Mouse (Mus musculus): ENCODE results near the gene Ghrhr. TPM values are rescaled to one million over a fixed set of nuclear protein-coding genes. Genes with fewer than 3 reads are reported as not detected.

The Ghrhr gene
- not detected in 2 replicates for polyA plus RNA-seq (2016; fragmentation: Nextera tagmentation; extraction: Ambion mirVana)

- no peaks in the 10 kb centered on the region for H3K9me3 ChIP-seq (replicated peaks)
- H3K27me3 ChIP-seq, result no peaks in the 10 kb centered on the region
- ATAC-seq (ENCODE audit: low FRiP score), result no peak
- no peak within 1 kb of the TSS for H3K4me2 ChIP-seq (replicated peaks)
- no peak within 1 kb of the TSS for H3K4me3 ChIP-seq
- no peak within 1 kb of the TSS for H3K27ac ChIP-seq
- no peaks in the 10 kb centered on the region for H3K36me3 ChIP-seq
- WGBS, result 79% methylated on average over 6 of the region's 6 CpGs
- H3K4me1 ChIP-seq, result no peaks in the 10 kb centered on the region
- no peak within 1 kb of the TSS for H3K9ac ChIP-seq
Observed at GRCm38 (mm10) chr6:55376076-55376475, at the start of gene Ghrhr. Gene Ghrhr, plus strand, starts transcription at chr6:55376295.

DNA sequence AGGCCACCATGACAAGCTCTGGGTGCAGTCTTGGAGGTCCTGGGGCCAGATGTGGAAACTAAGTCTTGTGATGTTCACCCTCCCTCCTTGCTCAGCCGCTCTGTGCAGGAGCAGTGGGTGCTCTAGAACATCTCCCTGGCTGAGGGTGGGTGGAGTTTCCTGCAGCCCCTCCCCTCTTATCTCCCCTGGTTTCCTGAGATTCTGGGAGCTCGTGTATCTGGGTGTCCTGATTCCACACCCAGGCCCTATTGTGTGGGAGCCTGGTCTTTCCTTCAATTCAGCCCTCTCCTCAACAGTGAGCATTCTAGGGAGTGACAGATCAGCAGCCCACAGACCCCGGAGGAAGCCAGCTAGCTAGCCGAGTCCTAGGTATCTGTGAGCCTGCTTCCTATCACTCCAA, 49.8 kb upstream of the Ghrhr start:
- H3K27me3 ChIP-seq, result no peaks in the 10 kb centered on the region
- ATAC-seq (ENCODE audit: low FRiP score), result no peak
- H3K36me3 ChIP-seq, result no peaks in the 10 kb centered on the region
- no peak overlapping the region for H3K4me3 ChIP-seq
- WGBS, result 75% methylated on average over 4 of the region's 4 CpGs
- H3K27ac ChIP-seq, result no peak overlapping the region
- H3K4me2 ChIP-seq (replicated peaks), result no peak overlapping the region
- no peak overlapping the region for H3K9ac ChIP-seq
- no peaks in the 10 kb centered on the region for H3K4me1 ChIP-seq
- no peaks in the 10 kb centered on the region for H3K9me3 ChIP-seq (replicated peaks)

DNA sequence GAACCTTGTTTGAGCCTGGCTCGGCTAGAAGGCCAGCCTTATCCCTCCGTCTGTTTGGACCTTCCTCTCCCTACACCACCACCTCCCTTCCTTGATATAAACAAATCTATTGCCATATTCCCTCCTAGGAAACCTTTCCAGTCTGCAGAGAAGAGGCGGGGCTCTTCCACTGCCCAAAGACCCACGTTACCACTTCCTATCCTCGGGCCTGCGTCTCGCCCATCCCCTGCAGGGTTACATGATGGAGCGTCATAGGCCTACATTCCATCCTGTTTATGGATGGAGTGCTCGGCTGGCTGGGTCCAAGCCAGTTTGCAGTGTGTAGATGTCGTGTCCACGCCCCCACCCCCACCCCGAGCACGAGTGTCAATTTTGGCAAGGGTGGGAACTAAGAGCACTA, 48.8 kb upstream of the Ghrhr start:
- H3K4me2 ChIP-seq (replicated peaks), result no peak overlapping the region
- H3K36me3 ChIP-seq, result no peaks in the 10 kb centered on the region
- H3K9me3 ChIP-seq (replicated peaks), result no peaks in the 10 kb centered on the region
- H3K27ac ChIP-seq, result no peak overlapping the region
- ATAC-seq (ENCODE audit: low FRiP score), result no peak
- H3K9ac ChIP-seq, result no peak overlapping the region
- 87% methylated on average over 13 of the region's 13 CpGs for WGBS
- no peaks in the 10 kb centered on the region; the same call in 1 of the 2 replicates for H3K4me1 ChIP-seq
- H3K27me3 ChIP-seq, result no peaks in the 10 kb centered on the region
- H3K4me3 ChIP-seq, result no peak overlapping the region

DNA sequence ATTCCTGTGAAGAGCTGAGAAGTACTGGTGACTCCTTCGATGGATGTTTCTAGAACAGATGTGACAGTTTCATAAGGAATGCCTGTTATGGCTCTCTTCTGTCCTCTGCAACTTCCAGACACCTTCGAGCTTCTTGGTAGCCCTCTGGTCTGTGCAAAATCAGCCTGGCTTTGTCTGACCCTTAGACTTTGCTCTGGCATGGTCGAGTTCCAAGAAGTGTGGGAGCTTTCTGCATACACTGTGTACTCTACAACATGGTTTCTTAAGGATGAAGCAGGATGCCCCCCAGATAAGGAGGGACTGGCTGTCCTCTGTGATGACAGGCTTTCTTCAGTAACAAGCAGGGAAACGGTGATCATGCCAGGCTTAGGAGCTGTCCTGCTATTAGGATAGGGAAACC, 47.9 kb upstream of the Ghrhr start:
- no peak overlapping the region for H3K4me3 ChIP-seq
- no peaks in the 10 kb centered on the region for H3K9me3 ChIP-seq (replicated peaks)
- 81% methylated on average over 4 of the region's 4 CpGs for WGBS
- H3K27me3 ChIP-seq, result no peaks in the 10 kb centered on the region
- no peaks in the 10 kb centered on the region for H3K36me3 ChIP-seq
- no peak overlapping the region for H3K27ac ChIP-seq
- ATAC-seq (ENCODE audit: low FRiP score), result no peak
- H3K4me2 ChIP-seq (replicated peaks), result no peak overlapping the region
- H3K9ac ChIP-seq, result no peak overlapping the region
- peaks cover 8% of the 10 kb centered on the region; the same call in 1 of the 2 replicates for H3K4me1 ChIP-seq

GRCm38 (mm10) chr6:55331315-55331714, 44.8 kb upstream of the Ghrhr start:
- H3K4me2 ChIP-seq (replicated peaks), result no peak overlapping the region
- 58% methylated on average over 6 of the region's 6 CpGs for WGBS
- H3K4me3 ChIP-seq, result no peak overlapping the region
- H3K9me3 ChIP-seq (replicated peaks), result no peaks in the 10 kb centered on the region
- no peak for ATAC-seq (ENCODE audit: low FRiP score)
- no peaks in the 10 kb centered on the region for H3K27me3 ChIP-seq
- no peaks in the 10 kb centered on the region for H3K36me3 ChIP-seq
- peaks cover 16% of the 10 kb centered on the region for H3K4me1 ChIP-seq
- no peak overlapping the region for H3K9ac ChIP-seq
- no peak overlapping the region for H3K27ac ChIP-seq

DNA sequence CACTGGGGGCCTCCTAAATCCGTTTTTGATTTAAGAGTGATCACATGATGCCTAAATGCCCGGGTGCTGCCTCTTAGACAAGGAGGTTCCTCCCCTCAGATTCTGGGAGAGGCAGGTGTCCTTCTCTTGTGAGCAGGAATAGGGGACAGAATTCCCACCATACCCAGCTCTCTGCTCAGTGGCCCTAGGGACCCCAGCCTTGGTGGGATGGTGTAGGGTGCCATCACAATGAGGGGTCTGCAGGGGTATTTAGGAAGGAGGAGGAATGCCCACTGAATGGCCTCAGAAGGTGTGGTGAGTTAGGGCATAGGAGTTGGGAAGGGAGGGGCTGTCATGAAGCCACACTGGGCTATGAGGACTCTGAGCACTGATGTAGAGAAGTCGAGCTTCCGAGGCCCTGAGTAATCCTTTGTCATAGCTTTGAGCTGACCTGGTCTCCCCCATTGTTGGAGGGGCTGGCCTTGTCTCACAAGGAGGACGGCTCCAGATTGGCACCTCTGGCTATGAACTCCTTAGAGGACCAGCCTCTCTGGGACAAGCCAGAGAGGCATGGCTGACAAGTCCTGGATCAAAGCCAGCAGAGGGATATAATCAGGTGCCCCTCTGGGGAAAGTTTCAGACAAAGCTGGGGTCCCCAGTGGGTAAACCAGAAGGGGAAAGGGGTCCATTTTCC, 43.9 kb upstream of the Ghrhr start:
- Histone ChIP-seq H3K4me2 (replicated peaks) (no peak overlapping the region), H3K27ac (no peak overlapping the region), H3K9ac (no peak overlapping the region), H3K9me3 (replicated peaks) (no peaks in the 10 kb centered on the region), H3K27me3 (no peaks in the 10 kb centered on the region), H3K4me3 (no peak overlapping the region), H3K4me1 (peaks cover 19% of the 10 kb centered on the region), H3K36me3 (no peaks in the 10 kb centered on the region)
- ATAC-seq (ENCODE audit: low FRiP score), result no peak
- 53% methylated on average over 5 of the region's 5 CpGs for WGBS

GRCm38 (mm10) chr6:55332773-55333109, 43.4 kb upstream of the Ghrhr start:
- no peak for ATAC-seq (ENCODE audit: low FRiP score)
- no peaks in the 10 kb centered on the region for H3K9me3 ChIP-seq (replicated peaks)
- H3K36me3 ChIP-seq, result no peaks in the 10 kb centered on the region
- no peaks in the 10 kb centered on the region for H3K27me3 ChIP-seq
- H3K4me3 ChIP-seq, result no peak overlapping the region
- peaks cover 19% of the 10 kb centered on the region for H3K4me1 ChIP-seq
- no peak overlapping the region for H3K27ac ChIP-seq
- WGBS, result 77% methylated on average over 6 of the region's 6 CpGs
- H3K4me2 ChIP-seq (replicated peaks), result no peak overlapping the region
- no peak overlapping the region for H3K9ac ChIP-seq

DNA sequence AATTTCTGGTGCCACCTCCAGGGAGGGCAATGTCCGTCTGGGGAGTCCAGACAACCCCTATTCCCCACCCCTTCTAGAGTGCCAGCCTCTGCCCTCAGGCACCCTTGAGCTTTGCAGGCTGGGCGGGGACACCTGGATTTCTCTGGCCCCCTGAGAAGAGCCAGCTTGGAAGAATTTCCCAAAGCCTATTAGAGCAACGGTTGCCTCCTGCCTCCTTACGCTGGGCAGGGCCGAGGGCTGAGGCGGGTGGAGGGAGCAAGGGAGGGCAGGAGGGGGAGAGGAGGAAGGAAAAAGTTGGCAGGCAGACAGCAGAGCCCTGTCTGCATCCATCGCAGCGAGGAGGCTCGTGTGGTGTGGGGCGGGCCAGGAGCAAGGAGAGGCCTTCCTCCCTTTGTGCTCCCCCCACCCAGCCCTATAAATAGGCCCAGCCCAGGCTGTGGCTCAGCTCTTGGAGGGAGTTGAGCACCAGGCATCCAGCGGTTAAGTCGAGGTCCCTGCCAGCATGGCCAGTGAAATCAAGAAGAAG, 40.0 kb upstream of the Ghrhr start, which contains the start of gene Aqp1:
Gene Aqp1, plus strand, starts transcription at position 444 of the 526 bp plus-strand sequence.
- Histone ChIP-seq H3K4me3 (no peak within 1 kb of the TSS), H3K9ac (no peak within 1 kb of the TSS), H3K4me1 (peaks cover 19% of the 10 kb centered on the region), H3K27ac (no peak within 1 kb of the TSS), H3K27me3 (no peaks in the 10 kb centered on the region), H3K9me3 (replicated peaks) (no peaks in the 10 kb centered on the region), H3K36me3 (no peaks in the 10 kb centered on the region), H3K4me2 (replicated peaks) (no peak within 1 kb of the TSS)
- WGBS, result 27% methylated on average over 12 of the region's 12 CpGs
- ATAC-seq (ENCODE audit: low FRiP score), result peak; percentile 55; the same call in 1 of the 2 replicates

GRCm38 (mm10) chr6:55337242-55337641, 38.9 kb upstream of the Ghrhr start:
- Histone ChIP-seq H3K36me3 (no peaks in the 10 kb centered on the region), H3K4me2 (replicated peaks) (no peak overlapping the region), H3K4me3 (no peak overlapping the region), H3K27me3 (no peaks in the 10 kb centered on the region), H3K4me1 (peaks cover 19% of the 10 kb centered on the region), H3K9me3 (replicated peaks) (no peaks in the 10 kb centered on the region), H3K9ac (no peak overlapping the region), H3K27ac (no peak overlapping the region)
- no peak for ATAC-seq (ENCODE audit: low FRiP score)
- WGBS, result 82% methylated on average over 5 of the region's 5 CpGs

DNA sequence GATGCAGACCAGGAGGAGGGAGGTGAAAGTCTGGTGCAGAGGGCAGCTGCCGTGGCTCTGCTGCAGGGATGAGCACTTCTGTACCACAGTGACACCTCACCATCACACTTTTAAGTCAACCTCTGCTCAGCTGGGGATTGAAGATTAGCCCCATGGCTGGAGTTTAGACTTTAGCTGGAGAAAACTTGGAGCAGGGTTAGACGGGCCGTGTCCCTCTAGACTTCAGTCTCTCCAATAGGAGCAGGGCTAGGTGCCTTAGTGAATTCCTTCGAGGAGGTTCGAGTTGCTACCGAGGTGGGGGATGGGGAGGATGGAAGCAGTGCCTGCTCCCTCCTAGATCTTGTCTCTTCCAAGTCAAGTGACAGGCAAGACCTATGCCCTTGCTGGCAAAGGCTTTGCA, 38.0 kb upstream of the Ghrhr start:
- WGBS, result 54% methylated on average over 6 of the region's 6 CpGs
- Histone ChIP-seq H3K4me3 (no peak overlapping the region), H3K4me1 (peaks cover 11% of the 10 kb centered on the region), H3K36me3 (no peaks in the 10 kb centered on the region), H3K9me3 (replicated peaks) (no peaks in the 10 kb centered on the region), H3K4me2 (replicated peaks) (no peak overlapping the region), H3K9ac (no peak overlapping the region), H3K27me3 (no peaks in the 10 kb centered on the region), H3K27ac (no peak overlapping the region)
- ATAC-seq (ENCODE audit: low FRiP score), result no peak

- no peaks in the 10 kb centered on the region for H3K27me3 ChIP-seq
- H3K27ac ChIP-seq, result no peak overlapping the region
- H3K4me3 ChIP-seq, result no peak overlapping the region
- peaks cover 9% of the 10 kb centered on the region for H3K4me1 ChIP-seq
- ATAC-seq (ENCODE audit: low FRiP score), result no peak
- 75% methylated on average over 9 of the region's 9 CpGs for WGBS
- no peaks in the 10 kb centered on the region for H3K36me3 ChIP-seq
- no peak overlapping the region for H3K9ac ChIP-seq
- no peak overlapping the region for H3K4me2 ChIP-seq (replicated peaks)
- no peaks in the 10 kb centered on the region for H3K9me3 ChIP-seq (replicated peaks)
Observed at GRCm38 (mm10) chr6:55338934-55339825, 36.9 kb upstream of the Ghrhr start.

DNA sequence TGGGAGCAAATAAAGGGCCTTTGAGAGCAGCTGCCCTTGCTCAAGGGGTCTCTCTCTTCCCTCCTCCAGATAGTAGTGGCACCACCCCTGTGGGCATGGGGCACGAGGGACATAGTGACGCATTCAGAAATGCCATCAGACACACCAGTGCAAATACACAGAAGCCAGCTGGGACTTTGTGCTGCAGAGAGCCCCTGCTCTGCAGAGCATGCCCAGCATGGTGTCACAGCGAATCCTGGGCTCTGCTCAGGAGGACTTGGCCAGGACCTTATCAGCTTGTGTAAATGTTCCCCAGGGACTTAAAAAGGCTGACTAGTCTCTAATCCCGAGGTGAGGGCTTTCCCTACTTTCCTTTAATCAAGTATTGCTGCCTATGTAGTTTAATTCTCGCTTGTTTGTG, 34.4 kb upstream of the Ghrhr start:
- no peak overlapping the region for H3K9ac ChIP-seq
- H3K4me2 ChIP-seq (replicated peaks), result no peak overlapping the region
- no peaks in the 10 kb centered on the region for H3K36me3 ChIP-seq
- no peak overlapping the region for H3K4me3 ChIP-seq
- H3K27me3 ChIP-seq, result no peaks in the 10 kb centered on the region
- H3K4me1 ChIP-seq, result no peaks in the 10 kb centered on the region
- no peak overlapping the region for H3K27ac ChIP-seq
- WGBS, result 33% methylated on average over 5 of the region's 5 CpGs
- no peaks in the 10 kb centered on the region for H3K9me3 ChIP-seq (replicated peaks)
- no peak for ATAC-seq (ENCODE audit: low FRiP score)
